Mouse (Mus musculus) lung, postnatal 0 days (tissue): ENCODE results near the gene Krt33b. TPM values are rescaled to one million over a fixed set of nuclear protein-coding genes. Genes with fewer than 3 reads are reported as not detected.

Source experiments
- ATAC-seq: fragments of 200-750 bp; cut with Nextera tagmentation; 2 replicates; pipeline ENCODE4 v1.8.0; 2017; ENCODE audit warnings: moderate library complexity
- DNase-seq: peaks from one replicate; pipeline ENCODE4 v3.0.0-alpha.2; 2016; ENCODE audit warnings: low spot score
- H3K27ac ChIP-seq: fragments of 300-500 bp; sonication (generic); 2 replicates; pipeline ENCODE4 v1.5.1; 2014; ENCODE audit warnings: antibody characterized with exemption, mild to moderate bottlenecking, low read length, mixed read lengths
- H3K27me3 ChIP-seq: fragments of 300-500 bp; sonication (generic); replicated peaks from 2 replicates; pipeline ENCODE4 v1.6.1; 2014; ENCODE audit warnings: low read length, mixed read lengths; ENCODE audit not compliant: insufficient read depth
- H3K36me3 ChIP-seq: fragments of 300-500 bp; sonication (generic); 2 replicates; pipeline ENCODE4 v1.6.1; 2014; ENCODE audit warnings: low read length, mixed read lengths; ENCODE audit not compliant: insufficient read depth
- H3K4me1 ChIP-seq: fragments of 300-500 bp; sonication (generic); 2 replicates; pipeline ENCODE4 v1.6.1; 2014; ENCODE audit warnings: antibody characterized with exemption, low read depth, low read length, mixed read lengths; ENCODE audit not compliant: insufficient read depth
- H3K4me2 ChIP-seq: fragments of 300-500 bp; sonication (generic); replicated peaks from 2 replicates; pipeline ENCODE4 v1.6.1; 2014; ENCODE audit warnings: low read depth, mild to moderate bottlenecking, low read length, moderate library complexity, mixed read lengths
- H3K4me3 ChIP-seq: fragments of 300-500 bp; sonication (generic); 2 replicates; pipeline ENCODE4 v1.5.1; 2014; ENCODE audit warnings: low read depth, low read length
- H3K9ac ChIP-seq: fragments of 300-500 bp; sonication (generic); replicated peaks from 2 replicates; pipeline ENCODE4 v1.6.1; 2014; ENCODE audit warnings: low read depth, mild to moderate bottlenecking
- H3K9me3 ChIP-seq: fragments of 300-500 bp; sonication (generic); 2 replicates; pipeline ENCODE4 v1.6.1; 2016; ENCODE audit warnings: low read length, mixed read lengths
- CTCF ChIP-seq: IDR thresholded peaks from 2 replicates; pipeline ENCODE4 v1.5.1; 2016; ENCODE audit warnings: antibody characterized with exemption, mild to moderate bottlenecking
- EP300 ChIP-seq: IDR thresholded peaks from 2 replicates; pipeline ENCODE4 v1.6.1; 2016; ENCODE audit warnings: antibody characterized with exemption, mild to moderate bottlenecking, control low read depth
- WGBS: fragments of 180-500 bp; shearing (Covaris S2); extraction: QIAGEN DNeasy Blood & Tissue Kit; methylation state at CpG from one replicate; pipeline ENCODE4 v1.1.7; 2014; 5-methylcytosine and 5-hydroxymethylcytosine counted together
- polyA plus RNA-seq: library from polyadenylated mRNA; unstranded; fragments of >200 nt; fragmentation: Nextera tagmentation; extraction: Ambion mirVana; gene quantifications from 2 replicates; pipeline ENCODE4 v1.2.1, GENCODE M21; 2015

The Krt33b gene
- polyA plus RNA-seq, result 0.16 TPM in 1 of 2 replicates, not detected in the other

DNA sequence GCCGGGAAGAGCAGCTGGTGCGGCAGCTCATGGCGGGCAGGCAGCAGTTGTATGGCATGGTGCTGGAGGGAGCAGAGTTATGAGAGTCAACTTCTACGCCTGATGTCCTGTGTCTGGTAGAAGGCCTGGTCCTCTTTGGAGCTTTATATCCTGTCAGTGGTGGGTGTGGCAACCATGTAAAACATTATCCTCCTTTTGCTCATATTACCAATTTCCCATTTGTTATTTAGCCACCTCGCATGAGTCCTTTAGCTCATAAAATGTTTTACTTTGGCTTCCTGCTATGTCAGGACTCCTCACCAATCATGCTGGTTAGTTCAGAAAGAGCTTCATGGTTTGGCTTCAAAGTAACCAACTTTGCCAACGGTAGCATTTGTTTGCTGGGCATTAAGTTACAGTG, at the start of gene Krt33b:
Gene Krt33b (minus strand): TSS at position 101 of the 400 bp plus-strand sequence.
- no peaks in the 10 kb centered on the region for H3K9me3 ChIP-seq
- TF ChIP-seq EP300 (no peak), CTCF (no peak)
- no peak within 1 kb of the TSS for H3K4me3 ChIP-seq
- DNase-seq (no peak), ATAC-seq (no peak)
- no peaks in the 10 kb centered on the region for H3K36me3 ChIP-seq
- H3K27me3 ChIP-seq, result no peaks in the 10 kb centered on the region
- H3K4me1 ChIP-seq, result no peaks in the 10 kb centered on the region
- H3K4me2 ChIP-seq, result no peak within 1 kb of the TSS
- no peak within 1 kb of the TSS for H3K9ac ChIP-seq
- H3K27ac ChIP-seq, result no peak within 1 kb of the TSS
- 87% methylated on average over 6 of the region's 6 CpGs for WGBS

DNA sequence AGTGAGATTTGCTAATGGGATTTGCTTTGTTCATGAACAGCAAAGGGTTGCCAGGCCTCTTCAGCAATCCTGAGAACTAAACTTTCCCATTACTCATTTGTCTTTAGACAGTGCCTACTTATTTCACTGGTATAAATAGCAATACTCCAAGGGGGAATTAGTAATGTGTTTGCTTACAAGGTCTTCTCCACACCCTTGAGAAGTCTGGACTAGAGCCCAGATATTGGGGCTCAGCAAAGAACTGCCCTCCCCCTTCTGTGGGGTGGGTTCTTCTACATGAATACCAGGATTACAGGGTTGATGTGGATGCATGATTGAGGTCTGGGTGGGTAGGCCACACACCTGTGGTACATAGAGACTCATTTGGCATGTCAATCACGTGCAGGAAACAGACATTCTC, 44.2 kb upstream of the Krt33b start:
- Histone ChIP-seq H3K4me2 (no peak overlapping the region), H3K36me3 (no peaks in the 10 kb centered on the region), H3K4me3 (no peak overlapping the region), H3K9me3 (no peaks in the 10 kb centered on the region), H3K4me1 (0 out of 2 replicates have a peak, but pooled peaks cover 3% of the 10 kb centered on the region), H3K9ac (no peak overlapping the region), H3K27me3 (no peaks in the 10 kb centered on the region), H3K27ac (no peak overlapping the region)
- DNase-seq, result peak; percentile 51
- ATAC-seq, result no peak
- WGBS, result 28% methylated on average over 1 of the region's 1 CpGs
- TF ChIP-seq EP300, result no peak
- no peak for TF ChIP-seq CTCF

DNA sequence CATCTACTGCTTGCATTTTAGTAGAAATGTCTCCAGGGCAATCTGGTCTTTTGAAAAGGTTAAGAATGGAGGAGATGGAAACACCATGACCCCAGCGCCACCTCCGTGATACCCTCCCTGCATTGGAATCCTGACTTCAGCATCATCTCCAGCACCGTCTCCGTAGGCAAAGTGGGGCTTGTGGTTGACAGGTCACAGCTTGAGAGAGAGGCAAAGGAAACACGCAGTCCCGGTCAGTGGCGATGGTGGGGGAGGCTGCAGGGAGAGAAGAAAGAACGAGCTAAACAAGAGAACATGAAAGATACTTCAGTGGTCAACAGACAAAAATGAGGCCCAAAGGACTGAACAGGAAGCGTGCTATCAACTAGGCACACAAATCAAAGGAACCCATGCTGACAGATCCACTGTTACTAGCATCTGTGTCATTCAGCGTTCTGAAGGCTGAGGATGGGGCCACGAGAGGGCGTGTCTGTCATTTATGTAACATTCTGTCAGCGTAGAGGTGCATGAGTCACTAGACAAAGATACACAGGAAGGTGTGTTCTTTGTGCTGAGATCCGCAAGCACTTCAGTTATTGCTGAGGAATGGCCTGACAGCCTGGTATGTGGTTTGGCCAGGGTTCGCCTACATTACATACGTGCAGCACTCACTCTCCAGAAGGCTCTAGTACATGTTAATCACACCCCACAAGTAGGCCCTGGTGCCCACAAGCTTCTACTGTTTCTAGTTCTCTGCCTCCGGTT, 37.8 kb upstream of the Krt33b start:
- Histone ChIP-seq H3K4me2 (no peak overlapping the region), H3K4me3 (no peak overlapping the region), H3K9me3 (no peaks in the 10 kb centered on the region), H3K36me3 (no peaks in the 10 kb centered on the region), H3K4me1 (no peaks in the 10 kb centered on the region; the same call in 1 of the 2 replicates), H3K27me3 (no peaks in the 10 kb centered on the region), H3K27ac (peak overlapping the region; percentile 75), H3K9ac (no peak overlapping the region)
- ATAC-seq, result peak; percentile 98
- DNase-seq, result peak; percentile 93
- WGBS, result 48% methylated on average over 17 of the region's 17 CpGs
- peak; percentile 92 for TF ChIP-seq EP300
- TF ChIP-seq CTCF, result peak; percentile 55

DNA sequence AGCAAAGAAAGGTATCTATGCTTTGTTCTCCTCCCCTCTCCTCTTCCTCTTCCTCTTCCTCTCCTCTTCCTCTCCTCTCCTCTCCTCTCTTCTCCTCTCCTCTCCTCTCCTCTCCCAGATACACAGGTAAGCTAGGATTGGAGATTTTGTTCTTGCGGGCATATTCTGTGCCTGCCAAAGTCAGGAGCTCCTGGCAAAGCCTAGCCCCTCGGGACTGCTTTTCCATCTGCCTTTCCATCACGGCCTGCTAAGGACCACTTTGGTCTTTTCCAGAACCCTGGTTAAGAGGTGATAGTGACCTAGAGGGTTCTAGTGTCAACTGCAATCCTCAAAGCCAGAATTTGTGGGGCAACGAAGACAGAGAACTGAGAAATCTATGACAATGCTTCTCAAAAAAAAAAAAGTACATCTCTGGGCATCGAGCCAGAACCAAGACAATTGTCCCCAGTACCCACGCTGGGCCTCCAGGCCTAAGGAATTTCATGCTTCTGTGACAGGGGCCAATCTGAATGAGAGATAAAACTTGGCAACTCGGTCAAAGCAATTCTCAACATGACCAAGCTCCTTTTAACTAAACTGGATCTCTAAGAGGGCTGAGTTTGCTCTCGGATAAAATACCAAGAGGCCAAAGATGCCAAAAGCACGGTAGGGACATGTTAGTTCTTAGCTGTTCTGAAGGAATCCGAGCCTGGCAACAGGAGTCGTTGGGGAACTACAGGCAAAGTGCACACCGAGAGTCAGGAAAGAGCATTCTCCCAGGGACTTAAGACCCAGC, 36.8 kb upstream of the Krt33b start:
- peak overlapping the region; percentile 75 for H3K27ac ChIP-seq
- 45% methylated on average over 12 of the region's 12 CpGs for WGBS
- H3K4me2 ChIP-seq, result no peak overlapping the region
- no peaks in the 10 kb centered on the region for H3K36me3 ChIP-seq
- no peak overlapping the region for H3K4me3 ChIP-seq
- no peak for ATAC-seq
- no peak for TF ChIP-seq CTCF
- no peak for TF ChIP-seq EP300
- no peaks in the 10 kb centered on the region for H3K27me3 ChIP-seq
- H3K4me1 ChIP-seq, result no peaks in the 10 kb centered on the region; the same call in 1 of the 2 replicates
- DNase-seq, result peak; percentile 43
- H3K9me3 ChIP-seq, result no peaks in the 10 kb centered on the region
- H3K9ac ChIP-seq, result no peak overlapping the region

DNA sequence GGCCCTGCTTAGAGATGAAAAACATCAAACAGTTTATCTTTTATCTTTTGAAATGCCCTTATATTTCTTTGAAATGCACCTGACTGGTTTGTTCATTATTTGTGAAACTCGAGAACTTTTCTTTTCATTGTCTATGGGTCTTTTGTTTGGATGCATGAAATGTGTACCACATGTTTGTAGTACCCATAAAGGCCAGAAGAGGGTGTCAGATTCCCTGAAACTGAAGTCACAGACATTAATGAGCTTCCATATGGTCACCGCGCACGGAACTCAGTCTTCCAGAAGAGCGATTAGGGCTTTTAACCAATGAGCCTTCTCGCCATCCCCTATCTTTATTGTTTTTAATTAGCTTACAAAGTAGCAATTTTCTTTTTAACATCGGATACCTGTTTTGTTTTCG, 29.2 kb upstream of the Krt33b start:
- Histone ChIP-seq H3K27me3 (no peaks in the 10 kb centered on the region), H3K9ac (no peak overlapping the region), H3K27ac (no peak overlapping the region), H3K4me2 (no peak overlapping the region), H3K4me1 (no peaks in the 10 kb centered on the region), H3K36me3 (no peaks in the 10 kb centered on the region), H3K4me3 (no peak overlapping the region), H3K9me3 (no peaks in the 10 kb centered on the region)
- 72% methylated on average over 8 of the region's 8 CpGs for WGBS
- no peak for ATAC-seq
- peak; percentile 46 for TF ChIP-seq CTCF
- TF ChIP-seq EP300, result no peak
- DNase-seq, result no peak
